Mouse (Mus musculus): Measurements from ENCODE around the gene Vps53. TPM values are rescaled to one million over a fixed set of nuclear protein-coding genes. Genes with fewer than 3 reads are reported as not detected.

The Vps53 gene
- polyA plus RNA-seq, 1 experiment from 2014 or later: 28.5 TPM

DNA sequence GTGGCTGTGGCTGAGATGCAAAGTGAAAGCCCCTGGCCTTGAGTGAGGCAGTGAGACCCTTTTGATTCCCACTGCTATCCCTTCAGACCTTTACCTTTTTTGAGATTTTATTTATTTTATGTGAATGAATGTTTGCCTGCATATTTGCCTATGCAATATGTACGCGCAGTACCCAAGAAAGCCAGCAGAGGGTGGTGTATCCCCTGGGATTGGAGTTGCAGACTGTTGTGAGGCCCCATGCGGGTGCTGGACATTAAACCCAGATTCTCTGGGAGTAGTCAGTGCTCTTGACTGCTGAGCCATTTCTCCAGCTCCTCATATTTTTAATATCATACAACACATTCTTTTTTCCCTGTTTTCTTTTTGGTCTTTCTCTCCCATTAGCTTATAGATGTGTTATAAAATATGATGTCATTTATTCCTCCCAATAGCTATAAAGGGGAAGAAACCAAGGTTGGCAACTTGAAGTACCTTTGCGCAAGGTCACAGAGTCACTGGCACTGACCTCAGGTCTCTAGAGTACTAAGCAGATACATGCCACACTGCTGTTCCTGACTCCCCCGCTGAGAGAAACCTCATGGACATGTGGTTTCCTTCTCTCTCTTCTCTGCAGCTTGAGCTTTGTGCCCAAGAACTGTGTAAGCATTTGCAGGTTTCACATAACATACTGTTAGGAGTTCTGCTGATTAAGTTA is 93.4 kb downstream of the Vps53 start:
- Histone ChIP-seq H3K27me3 (replicated peaks; ENCODE audit: insufficient read depth, low read length) (no peaks in the 10 kb centered on the region), H3K4me1 (ENCODE audit: insufficient read depth, low read depth, low read length) (no peaks in the 10 kb centered on the region), H3K9ac (replicated peaks; ENCODE audit: low read depth) (no peak overlapping the region), H3K9me3 (ENCODE audit: low read length) (no peaks in the 10 kb centered on the region), H3K27ac (ENCODE audit: low read length) (no peak overlapping the region), H3K36me3 (ENCODE audit: insufficient read depth, low read length) (0 out of 2 replicates have a peak, but pooled peaks cover 3% of the 10 kb centered on the region), H3K4me2 (replicated peaks; ENCODE audit: low read depth, low read length) (no peak overlapping the region), H3K4me3 (ENCODE audit: low read depth, low read length) (no peak overlapping the region)
- ATAC-seq (no peak), DNase-seq (ENCODE audit: low spot score) (peak; percentile 15)
- 76% methylated on average over 5 of the region's 5 CpGs for WGBS
- TF ChIP-seq CTCF (IDR thresholded peaks at IDR 0.05) (peak; percentile 84), EP300 (IDR thresholded peaks at IDR 0.05) (no peak)

DNA sequence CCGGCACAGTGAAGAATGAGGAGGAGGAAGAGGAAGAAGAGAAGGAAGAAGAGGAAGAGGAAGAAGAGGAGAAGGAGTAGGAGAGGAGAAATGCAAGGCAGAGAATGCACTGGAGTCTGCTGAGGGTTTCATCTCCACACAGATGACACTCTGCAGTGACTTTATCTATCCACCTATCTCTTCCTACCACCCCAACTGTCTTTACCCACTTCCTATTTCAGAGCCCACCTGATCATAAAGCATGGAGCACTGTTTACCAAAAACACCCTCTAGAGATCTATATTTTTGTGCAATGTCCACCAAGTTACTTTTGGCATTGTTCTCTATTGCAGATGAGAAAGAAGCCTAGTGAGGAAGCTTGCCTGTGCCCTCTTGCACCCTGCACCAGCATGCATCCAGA is 94.5 kb downstream of the Vps53 start:
- no peaks in the 10 kb centered on the region for H3K9me3 ChIP-seq (ENCODE audit: low read length)
- H3K4me1 ChIP-seq (ENCODE audit: insufficient read depth, low read depth, low read length): no peaks in the 10 kb centered on the region
- ATAC-seq (no peak), DNase-seq (ENCODE audit: low spot score) (no peak)
- H3K36me3 ChIP-seq (ENCODE audit: insufficient read depth, low read length): 0 out of 2 replicates have a peak, but pooled peaks cover 3% of the 10 kb centered on the region
- no peaks in the 10 kb centered on the region for H3K27me3 ChIP-seq (replicated peaks; ENCODE audit: insufficient read depth, low read length)
- no peak overlapping the region for H3K9ac ChIP-seq (replicated peaks; ENCODE audit: low read depth)
- no peak overlapping the region for H3K27ac ChIP-seq (ENCODE audit: low read length)
- TF ChIP-seq EP300 (IDR thresholded peaks at IDR 0.05) (no peak), CTCF (IDR thresholded peaks at IDR 0.05) (no peak)
- no peak overlapping the region for H3K4me2 ChIP-seq (replicated peaks; ENCODE audit: low read depth, low read length)
- 88% methylated on average over 1 of the region's 1 CpGs for WGBS
- no peak overlapping the region for H3K4me3 ChIP-seq (ENCODE audit: low read depth, low read length)

DNA sequence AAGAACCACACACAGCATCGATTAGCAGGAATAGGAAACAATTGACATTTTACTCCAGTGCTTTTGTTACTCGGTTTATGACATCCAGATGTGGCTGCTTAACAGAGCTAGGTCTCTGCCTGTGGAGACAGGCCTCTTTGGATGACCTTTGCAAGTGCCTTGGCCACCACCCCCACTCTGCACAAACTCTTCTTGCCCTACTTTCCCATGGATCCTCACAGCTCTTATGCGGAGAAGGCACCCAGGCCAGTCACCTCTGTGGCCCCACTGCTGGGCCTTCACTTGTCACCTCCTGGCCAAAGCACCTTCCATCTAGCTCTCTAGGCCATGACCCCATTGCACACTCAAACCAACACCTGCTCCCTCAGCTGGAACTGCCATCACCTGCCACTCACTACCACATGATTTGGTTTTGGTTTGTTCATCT is 95.5 kb downstream of the Vps53 start:
- 55% methylated on average over 3 of the region's 3 CpGs for WGBS
- H3K9ac ChIP-seq (replicated peaks; ENCODE audit: low read depth): no peak overlapping the region
- H3K9me3 ChIP-seq (ENCODE audit: low read length): no peaks in the 10 kb centered on the region
- H3K4me1 ChIP-seq (ENCODE audit: insufficient read depth, low read depth, low read length): no peaks in the 10 kb centered on the region
- H3K36me3 ChIP-seq (ENCODE audit: insufficient read depth, low read length): 0 out of 2 replicates have a peak, but pooled peaks cover 3% of the 10 kb centered on the region
- DNase-seq (ENCODE audit: low spot score): no peak
- no peak overlapping the region for H3K4me3 ChIP-seq (ENCODE audit: low read depth, low read length)
- ATAC-seq: no peak
- TF ChIP-seq CTCF (IDR thresholded peaks at IDR 0.05) (no peak), EP300 (IDR thresholded peaks at IDR 0.05) (no peak)
- H3K27me3 ChIP-seq (replicated peaks; ENCODE audit: insufficient read depth, low read length): no peaks in the 10 kb centered on the region
- H3K4me2 ChIP-seq (replicated peaks; ENCODE audit: low read depth, low read length): no peak overlapping the region
- no peak overlapping the region for H3K27ac ChIP-seq (ENCODE audit: low read length)

DNA sequence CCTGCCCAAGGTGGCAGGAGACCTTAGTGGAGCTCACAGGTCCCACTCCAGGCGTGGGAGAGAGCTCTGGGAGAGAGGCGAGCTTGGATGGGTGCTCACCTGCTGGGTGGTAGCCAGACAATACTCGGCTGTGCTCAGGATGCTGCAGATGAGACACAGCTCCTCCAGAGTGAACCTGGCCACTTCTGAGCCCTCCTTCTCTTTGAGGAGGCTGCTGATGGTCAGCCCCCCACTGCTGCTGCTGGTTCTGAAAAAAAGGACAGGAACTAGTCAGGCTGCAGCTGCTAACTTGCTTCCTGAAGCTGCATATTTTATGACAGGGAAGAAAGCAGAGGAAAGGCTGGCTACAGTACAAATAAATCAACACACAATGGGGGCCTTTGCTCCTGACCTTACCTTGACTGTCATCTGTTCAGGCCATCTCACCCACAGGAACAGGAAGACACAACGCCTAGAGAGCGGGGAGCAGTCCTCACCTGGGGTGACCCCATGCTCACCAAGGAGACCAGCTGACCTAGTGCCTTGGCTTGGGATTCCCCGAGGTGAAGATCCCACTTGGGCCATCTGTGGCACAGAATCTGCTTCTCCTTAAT is 98.3 kb downstream of the Vps53 start:
- 62% methylated on average over 6 of the region's 6 CpGs for WGBS
- H3K9me3 ChIP-seq (ENCODE audit: low read length): no peaks in the 10 kb centered on the region
- no peak overlapping the region for H3K4me3 ChIP-seq (ENCODE audit: low read depth, low read length)
- no peaks in the 10 kb centered on the region for H3K27me3 ChIP-seq (replicated peaks; ENCODE audit: insufficient read depth, low read length)
- DNase-seq (ENCODE audit: low spot score) (no peak), ATAC-seq (peak; percentile 44; the same call in 1 of the 2 replicates)
- no peaks in the 10 kb centered on the region for H3K4me1 ChIP-seq (ENCODE audit: insufficient read depth, low read depth, low read length)
- no peak overlapping the region for H3K4me2 ChIP-seq (replicated peaks; ENCODE audit: low read depth, low read length)
- no peaks in the 10 kb centered on the region for H3K36me3 ChIP-seq (ENCODE audit: insufficient read depth, low read length)
- peak overlapping the region; percentile 54 for H3K27ac ChIP-seq (ENCODE audit: low read length)
- TF ChIP-seq EP300 (IDR thresholded peaks at IDR 0.05): no peak
- TF ChIP-seq CTCF (IDR thresholded peaks at IDR 0.05): no peak
- no peak overlapping the region for H3K9ac ChIP-seq (replicated peaks; ENCODE audit: low read depth)

DNA sequence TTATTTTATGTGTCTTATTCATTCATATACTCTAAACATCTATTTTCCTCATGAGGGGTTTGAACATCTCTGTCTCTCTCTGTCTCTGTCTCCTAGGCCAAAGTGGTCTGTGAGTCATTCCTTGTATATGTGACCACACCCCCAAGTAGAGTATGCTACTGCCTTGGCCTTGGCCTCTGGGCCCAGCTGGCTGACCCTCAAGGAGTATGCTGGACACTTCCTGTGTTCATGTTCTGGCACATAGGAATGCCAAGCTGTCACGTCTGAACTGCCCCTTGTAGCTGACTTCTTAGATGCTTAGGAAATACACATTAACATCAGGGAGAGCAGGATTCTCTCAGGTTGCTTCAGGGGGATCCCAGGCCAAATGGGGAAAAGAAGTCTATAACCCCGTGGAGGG is 99.2 kb downstream of the Vps53 start:
- Histone ChIP-seq H3K9ac (replicated peaks; ENCODE audit: low read depth) (no peak overlapping the region), H3K9me3 (ENCODE audit: low read length) (no peaks in the 10 kb centered on the region), H3K36me3 (ENCODE audit: insufficient read depth, low read length) (no peaks in the 10 kb centered on the region), H3K27ac (ENCODE audit: low read length) (peak overlapping the region; percentile 54; the same call in 1 of the 2 replicates), H3K4me2 (replicated peaks; ENCODE audit: low read depth, low read length) (no peak overlapping the region), H3K4me1 (ENCODE audit: insufficient read depth, low read depth, low read length) (no peaks in the 10 kb centered on the region), H3K4me3 (ENCODE audit: low read depth, low read length) (no peak overlapping the region), H3K27me3 (replicated peaks; ENCODE audit: insufficient read depth, low read length) (no peaks in the 10 kb centered on the region)
- DNase-seq (ENCODE audit: low spot score) (peak; percentile 67), ATAC-seq (peak; percentile 87)
- WGBS: 34% methylated on average over 2 of the region's 2 CpGs
- TF ChIP-seq CTCF (IDR thresholded peaks at IDR 0.05) (no peak), EP300 (IDR thresholded peaks at IDR 0.05) (peak; percentile 62)

DNA sequence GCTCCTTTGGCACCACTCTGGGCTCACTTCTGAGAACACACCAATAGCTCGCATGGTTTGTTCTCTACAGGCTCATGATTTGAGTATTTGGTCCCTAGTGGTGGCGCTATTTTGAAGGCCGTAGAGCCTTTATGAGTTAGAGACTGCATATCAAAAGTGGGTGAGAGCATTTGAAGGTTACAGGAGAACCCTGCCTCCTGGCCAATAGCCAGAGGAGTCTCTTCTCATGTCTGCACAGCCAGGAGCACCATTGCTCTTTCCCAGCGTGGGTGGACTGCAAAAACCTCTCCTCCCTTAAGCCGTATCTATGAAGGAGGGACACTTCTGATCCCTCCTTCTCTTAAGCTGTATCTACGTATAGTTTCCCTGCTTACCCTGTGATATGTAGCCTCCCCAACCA is 102.1 kb downstream of the Vps53 start:
- no peak overlapping the region for H3K27ac ChIP-seq (ENCODE audit: low read length)
- H3K27me3 ChIP-seq (replicated peaks; ENCODE audit: insufficient read depth, low read length): no peaks in the 10 kb centered on the region
- H3K9ac ChIP-seq (replicated peaks; ENCODE audit: low read depth): no peak overlapping the region
- H3K4me3 ChIP-seq (ENCODE audit: low read depth, low read length): no peak overlapping the region
- WGBS: 85% methylated on average over 6 of the region's 6 CpGs
- H3K4me2 ChIP-seq (replicated peaks; ENCODE audit: low read depth, low read length): no peak overlapping the region
- peaks cover 2% of the 10 kb centered on the region; the same call in 1 of the 2 replicates for H3K4me1 ChIP-seq (ENCODE audit: insufficient read depth, low read depth, low read length)
- no peak for ATAC-seq
- no peak for DNase-seq (ENCODE audit: low spot score)
- no peaks in the 10 kb centered on the region for H3K36me3 ChIP-seq (ENCODE audit: insufficient read depth, low read length)
- TF ChIP-seq CTCF (IDR thresholded peaks at IDR 0.05) (no peak), EP300 (IDR thresholded peaks at IDR 0.05) (no peak)
- H3K9me3 ChIP-seq (ENCODE audit: low read length): no peaks in the 10 kb centered on the region
